Mouse (Mus musculus): ENCODE results near the gene Scgb2b15. TPM values are rescaled to one million over a fixed set of nuclear protein-coding genes. Genes with fewer than 3 reads are reported as not detected.
"Not testable (repeated sequence)": the region's sequence is repeated elsewhere in the genome, so short reads cannot be mapped to it uniquely, and the experiment has no call there.

Gene Scgb2b15
- not detected for total RNA-seq (2021)
- long read RNA-seq, experiment 1, result 0 reads
- long read RNA-seq, experiment 2, result 0 reads

DNA sequence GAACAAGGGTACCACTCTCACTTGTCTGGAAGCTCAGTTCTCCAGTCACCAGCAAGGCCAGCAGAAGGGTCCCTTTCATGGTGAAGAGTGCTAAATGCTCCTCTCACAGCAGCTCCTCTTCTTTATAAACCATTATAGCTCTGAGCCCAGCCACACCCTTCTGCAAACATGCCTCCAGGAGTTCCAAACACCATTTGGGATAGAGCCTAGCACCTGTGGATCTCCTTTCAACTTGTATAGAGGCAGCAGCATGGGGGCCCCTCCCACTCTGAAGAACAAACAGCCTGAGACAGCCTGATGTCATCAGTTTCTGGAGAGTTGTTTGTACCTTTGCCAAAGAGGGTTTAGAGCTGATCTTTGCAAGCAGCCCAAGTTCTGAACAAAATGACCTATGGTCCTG, at the start of gene Scgb2b15:
Gene Scgb2b15, minus strand, starts transcription at position 101 of the 400 bp plus-strand sequence.
- intact Hi-C loops (cut with DNase I); DNase-seq: not testable (repeated sequence)

GRCm38 (mm10) chr7:32836254-32836653, 6.8 kb upstream of the Scgb2b15 start, which contains the start of gene Scgb1b15:
Scgb1b15 (plus strand) TSS chr7:32836554.
- intact Hi-C loops (cut with DNase I); DNase-seq: not testable (repeated sequence)

Other genes starting within 250 kb of the Scgb2b15 start
- gene Scgb1b15, start 6.9 kb upstream of the Scgb2b15 start, total RNA-seq (2021), result not detected
- gene Scgb2b17, start 226.9 kb upstream of the Scgb2b15 start, total RNA-seq (2021), result not detected
- not detected for gene Scgb1b17, start 233.8 kb upstream of the Scgb2b15 start, total RNA-seq (2021)